Mouse (Mus musculus) kidney, adult 2 months (tissue): Measurements from ENCODE around the gene Arhgap45.

ENCODE experiments used
- CTCF ChIP-seq: fragments of 200-500 bp; conservative IDR thresholded peaks from 2 replicates; pipeline ENCODE4 v1.5.1; 2011; ENCODE audit warnings: low read depth, mild to moderate bottlenecking, control low read depth, low read length, moderate library complexity, mixed read lengths; ENCODE audit not compliant: insufficient read depth, insufficient read length
- POLR2A ChIP-seq: fragments of 200-500 bp; IDR thresholded peaks from one replicate; pipeline ENCODE4 v1.6.1; 2011; ENCODE audit warnings: low read depth, low read length, control low read depth

- no peak for TF ChIP-seq CTCF
- no peak for TF ChIP-seq POLR2A
Measured at GRCm38 (mm10) chr10:80024229-80025043, 8.0 kb downstream of the Arhgap45 start.
